Mouse (Mus musculus) limb, embryonic 10.5 days (tissue): ENCODE data around the gene Fer1l5. TPM values are rescaled to one million over a fixed set of nuclear protein-coding genes. Genes with fewer than 3 reads are reported as not detected.

ENCODE experiments used
- DNase-seq: peaks from one replicate; pipeline ENCODE4 v3.0.0-alpha.2; 2017; ENCODE audit warnings: low spot score
- H3K27ac ChIP-seq: fragments of 300-500 bp; sonication (generic); 2 replicates; pipeline ENCODE4 v1.5.1; 2016; ENCODE audit warnings: mild to moderate bottlenecking
- H3K27me3 ChIP-seq: fragments of 300-500 bp; sonication (generic); 2 replicates; pipeline ENCODE4 v1.6.1; 2016; ENCODE audit warnings: low read depth, mild to moderate bottlenecking; ENCODE audit not compliant: poor library complexity, severe bottlenecking
- H3K36me3 ChIP-seq: fragments of 300-500 bp; sonication (generic); 2 replicates; pipeline ENCODE4 v1.6.1; 2016; ENCODE audit warnings: mild to moderate bottlenecking, moderate library complexity
- H3K4me1 ChIP-seq: fragments of 300-500 bp; sonication (generic); 2 replicates; pipeline ENCODE4 v1.6.1; 2016
- H3K4me3 ChIP-seq: fragments of 300-500 bp; sonication (generic); 2 replicates; pipeline ENCODE4 v1.5.1; 2016; ENCODE audit warnings: mild to moderate bottlenecking, moderate library complexity
- H3K9me3 ChIP-seq: fragments of 300-500 bp; sonication (generic); replicated peaks from 2 replicates; pipeline ENCODE4 v1.6.1; 2016; ENCODE audit warnings: mild to moderate bottlenecking
- WGBS: fragments of 180-500 bp; shearing (Covaris S2); methylation state at CpG from one replicate; pipeline ENCODE4 v1.1.7; 2016; 5-methylcytosine and 5-hydroxymethylcytosine counted together
- microRNA-seq: library from miRNA; unstranded; fragments of <30 nt; microRNA quantifications from one replicate; pipeline ENCODE4, GENCODE M21; 2017
- polyA plus RNA-seq: library from polyadenylated mRNA; unstranded; fragments of >200 nt; fragmentation: Nextera tagmentation; extraction: Ambion mirVana; gene quantifications from 2 replicates; pipeline ENCODE4 v1.2.1, GENCODE M21; 2016

Gene Fer1l5
- polyA plus RNA-seq, 1 experiment from 2014 or later = 1.7 TPM

DNA sequence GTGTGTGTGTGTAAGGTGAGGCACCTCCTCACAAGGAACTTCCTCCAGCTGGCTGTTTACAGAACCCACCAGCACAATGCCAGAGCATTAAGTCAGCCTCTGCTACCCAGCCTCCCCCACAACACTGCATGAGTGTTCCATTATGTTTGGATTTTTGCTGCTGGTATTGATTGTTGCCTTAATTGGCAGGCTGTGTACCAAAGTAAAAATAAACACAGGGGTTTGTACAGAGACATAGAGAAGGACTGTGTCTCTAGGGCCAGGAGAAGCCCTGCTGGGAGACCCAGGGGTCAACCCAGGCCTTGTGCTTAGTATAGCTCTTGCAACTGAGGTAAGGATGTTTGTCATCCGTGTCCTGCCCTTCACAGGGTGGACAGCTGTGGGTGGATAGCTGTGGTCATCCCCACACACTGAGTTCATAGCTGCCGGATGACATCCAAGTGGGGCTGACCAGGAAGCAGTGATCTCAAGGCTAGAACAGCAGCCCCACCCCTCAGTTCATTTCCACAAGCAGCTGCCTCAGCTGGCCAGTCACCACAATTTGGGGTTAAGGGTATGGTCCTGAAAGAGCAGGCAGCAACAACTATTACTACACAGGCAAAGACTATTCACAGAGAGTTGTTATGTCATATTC, 97.8 kb downstream of the Fer1l5 start:
- peaks cover 45% of the 10 kb centered on the region for H3K4me1 ChIP-seq
- H3K9me3 ChIP-seq = no peaks in the 10 kb centered on the region
- H3K4me3 ChIP-seq = no peak overlapping the region
- peaks cover 8% of the 10 kb centered on the region; the same call in 1 of the 2 replicates for H3K27me3 ChIP-seq
- DNase-seq = no peak
- no peaks in the 10 kb centered on the region for H3K36me3 ChIP-seq
- 68% methylated on average over 2 of the region's 2 CpGs for WGBS
- H3K27ac ChIP-seq = no peak overlapping the region

DNA sequence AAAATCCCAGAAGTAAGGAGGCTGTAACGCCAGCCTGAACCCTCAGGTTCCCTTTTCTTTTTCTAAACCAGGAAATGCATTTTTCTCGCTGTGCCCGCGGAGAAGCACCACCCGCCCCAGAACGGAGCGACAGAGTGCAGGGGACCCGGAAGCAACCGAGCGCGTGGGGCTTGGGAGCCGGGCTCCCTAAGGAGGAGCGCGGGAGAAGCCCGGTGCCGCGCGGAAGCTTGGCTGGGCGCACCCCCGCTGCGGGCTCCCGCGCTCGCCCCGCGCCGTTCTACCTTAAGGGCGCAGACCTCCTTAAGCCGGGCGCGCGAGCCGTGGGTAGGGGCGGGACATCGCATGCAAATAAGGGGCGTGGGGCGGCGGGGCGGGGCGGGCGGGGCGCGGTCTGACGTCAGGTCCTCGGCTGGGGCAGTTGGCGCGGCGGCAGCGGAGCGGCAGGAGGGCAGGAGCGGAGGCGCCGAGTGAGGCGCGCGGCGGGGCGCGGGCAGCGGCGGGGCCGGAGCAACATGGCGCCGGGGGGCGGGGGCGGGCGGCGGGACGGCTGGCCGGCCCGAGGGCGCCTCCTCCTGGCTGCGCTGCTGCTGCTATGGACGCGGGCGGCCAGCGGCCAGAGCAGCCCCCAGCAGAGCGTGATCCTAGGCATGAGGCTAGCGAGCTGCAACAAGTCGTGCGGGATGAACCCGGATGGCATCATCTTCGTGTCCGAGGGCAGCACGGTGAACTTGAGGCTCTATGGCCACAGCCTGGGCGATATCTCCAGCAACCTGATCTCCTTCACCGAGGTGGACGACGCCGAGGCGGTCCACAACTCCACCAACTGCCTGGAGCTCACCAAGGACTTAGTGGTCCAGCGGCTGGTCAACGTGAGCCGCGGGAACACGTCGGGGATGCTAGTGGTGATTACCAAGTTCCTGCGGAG, 99.4 kb downstream of the Fer1l5 start, which contains the start of gene Cnnm4:
Gene Cnnm4, plus strand, starts transcription at position 440 of the 925 bp plus-strand sequence.
- peaks cover 8% of the 10 kb centered on the region; the same call in 1 of the 2 replicates for H3K27me3 ChIP-seq
- peak within 1 kb of the TSS; percentile 86 for H3K27ac ChIP-seq
- peak within 1 kb of the TSS; percentile 65 for H3K4me3 ChIP-seq
- no peaks in the 10 kb centered on the region for H3K36me3 ChIP-seq
- under 1% methylated on average over 82 of the region's 98 CpGs for WGBS
- peaks cover 60% of the 10 kb centered on the region for H3K4me1 ChIP-seq
- no peaks in the 10 kb centered on the region for H3K9me3 ChIP-seq
- peak; percentile 96 for DNase-seq

Small RNA genes lying within 50 kb of the gene (microRNA-seq; reads per million reads assigned to microRNA genes)
- 1.2 reads per million for gene Mir6898

Other genes starting within 250 kb of the Fer1l5 start
- 54.1 and 55.2 TPM in 2 replicates for gene Uggt1, start 127.6 kb upstream of the Fer1l5 start, polyA plus RNA-seq
- gene Neurl3, start 97.6 kb upstream of the Fer1l5 start, polyA plus RNA-seq = 0.45 and 1.0 TPM in 2 replicates
- gene Arid5a, start 64.6 kb upstream of the Fer1l5 start, polyA plus RNA-seq = 2.8 and 4.2 TPM in 2 replicates
- gene Kansl3, start 3.1 kb upstream of the Fer1l5 start, polyA plus RNA-seq = 50.3 and 53.4 TPM in 2 replicates
- gene Lman2l, start 73.0 kb downstream of the Fer1l5 start, polyA plus RNA-seq = 53.7 and 59.8 TPM in 2 replicates
- 12.7 and 17.5 TPM in 2 replicates for gene Cnnm4, start 99.3 kb downstream of the Fer1l5 start, polyA plus RNA-seq
- gene Cnnm3, start 139.6 kb downstream of the Fer1l5 start, polyA plus RNA-seq = 3.6 and 4.5 TPM in 2 replicates
- gene Ankrd23, start 164.6 kb downstream of the Fer1l5 start, polyA plus RNA-seq = 14.3 and 16.8 TPM in 2 replicates
- 0.39 TPM in 1 of 2 replicates, not detected in the other for gene Gm42417, start 167.1 kb downstream of the Fer1l5 start, polyA plus RNA-seq
- 19.5 and 20.3 TPM in 2 replicates for gene Ankrd39, start 175.2 kb downstream of the Fer1l5 start, polyA plus RNA-seq
- gene Sema4c, start 186.1 kb downstream of the Fer1l5 start, polyA plus RNA-seq = 28.5 and 34.2 TPM in 2 replicates